ENCODE assay signal across 9 mouse cellular contexts in genomic region chr8:110805669-110806068, GRCm38 (mm10). TPM values are rescaled to one million over a fixed set of nuclear protein-coding genes. Genes with fewer than 3 reads are reported as not detected.
DNase-seq lines count a peak whose midpoint lies in the region; ATAC-seq and TF ChIP-seq lines count a peak whose summit lies in the region.
"Had no signal": no experiment of that assay in that cellular context is flagged by ENCODE, and none has a peak within 500 bp of the region (broad histone marks: within the 10 kb centered on the region; RNA-seq: fewer than 3 reads in every experiment).

Il34 (minus strand) TSS chr8:110805924.

- H3K27me3 ChIP-seq in heart, embryonic 12.5 days (replicated peaks): 0 out of 2 replicates have a peak, but pooled peaks cover 3% of the 10 kb centered on the region
- H3K27me3 ChIP-seq in forebrain, postnatal 0 days (ENCODE audit: insufficient read depth, low read length): no peaks in the 10 kb centered on the region
- H3K27me3 ChIP-seq in hindbrain, embryonic 13.5 days: no peaks in the 10 kb centered on the region

- no peak within 1 kb of the TSS for H3K27ac ChIP-seq in heart, embryonic 12.5 days (ENCODE audit: poor library complexity, severe bottlenecking)
- H3K27ac ChIP-seq in forebrain, postnatal 0 days (ENCODE audit: low read depth, low read length): no peak within 1 kb of the TSS
- H3K27ac ChIP-seq in hindbrain, embryonic 13.5 days: no peak within 1 kb of the TSS

- H3K36me3 ChIP-seq in heart, embryonic 12.5 days: peaks cover 20% of the 10 kb centered on the region
- H3K36me3 ChIP-seq in forebrain, postnatal 0 days (ENCODE audit: insufficient read depth): peaks cover 18% of the 10 kb centered on the region
- H3K36me3 ChIP-seq in hindbrain, embryonic 13.5 days: peaks cover 24% of the 10 kb centered on the region

- ATAC-seq in heart, embryonic 12.5 days (ENCODE audit: insufficient number of reproducible peaks, low FRiP score): no peak
- peak; percentile 57 for ATAC-seq in activated CD4-positive, CD25-positive, alpha-beta regulatory T cell, adult 4 months
- ATAC-seq in forebrain, postnatal 0 days: no peak
- no peak for ATAC-seq in hindbrain, embryonic 13.5 days (ENCODE audit: low FRiP score)

- DNase-seq in heart, postnatal 14 days: no peak
- DNase-seq in CD4-positive helper T cell, adult 2 months (ENCODE audit: low read depth, low spot score): peak; percentile 55
- DNase-seq in left cerebral cortex, postnatal 14 days (ENCODE audit: low spot score in 2 of 2): no peak
- DNase-seq in forebrain, postnatal 0 days: no peak
- DNase-seq in gastrocnemius, adult 18-20 months (ENCODE audit: low spot score): no peak

- intact Hi-C loops in heart, postnatal 14 days (cut with DNase I): loop anchor here (5.0 kb wide), 1 partner anchor 53 kb away; no protein-coding TSS in a partner anchor
- intact Hi-C loops in left cerebral cortex, postnatal 14 days (cut with DNase I): loop anchor here (5.0 kb wide), 1 partner anchor 53 kb away; no protein-coding TSS in a partner anchor

- WGBS in heart, embryonic 12.5 days: 30% methylated on average over 12 of the region's 12 CpGs
- WGBS in forebrain, postnatal 0 days: 45% methylated on average over 12 of the region's 12 CpGs
- WGBS in hindbrain, embryonic 13.5 days: 48% methylated on average over 12 of the region's 12 CpGs

- no peaks in the 10 kb centered on the region for H3K9me3 ChIP-seq in heart, embryonic 12.5 days (replicated peaks)
- no peaks in the 10 kb centered on the region for H3K9me3 ChIP-seq in forebrain, postnatal 0 days (ENCODE audit: low read length)
- H3K9me3 ChIP-seq in hindbrain, embryonic 13.5 days: no peaks in the 10 kb centered on the region

- no peak within 1 kb of the TSS for H3K4me3 ChIP-seq in heart, embryonic 12.5 days
- H3K4me3 ChIP-seq in forebrain, postnatal 0 days (ENCODE audit: low read depth, low read length): no peak within 1 kb of the TSS
- H3K4me3 ChIP-seq in hindbrain, embryonic 13.5 days: no peak within 1 kb of the TSS

- H3K9ac ChIP-seq in heart, embryonic 12.5 days: no peak within 1 kb of the TSS
- H3K9ac ChIP-seq in forebrain, postnatal 0 days: no peak within 1 kb of the TSS
- H3K9ac ChIP-seq in hindbrain, embryonic 13.5 days: no peak within 1 kb of the TSS

- peaks cover 28% of the 10 kb centered on the region for H3K4me1 ChIP-seq in heart, embryonic 12.5 days (replicated peaks)
- H3K4me1 ChIP-seq in forebrain, postnatal 0 days (ENCODE audit: insufficient read depth): no peaks in the 10 kb centered on the region
- H3K4me1 ChIP-seq in hindbrain, embryonic 13.5 days (replicated peaks): no peaks in the 10 kb centered on the region

- peak within 1 kb of the TSS; percentile 35 for H3K4me2 ChIP-seq in heart, embryonic 12.5 days
- H3K4me2 ChIP-seq in forebrain, postnatal 0 days (ENCODE audit: low read depth): no peak within 1 kb of the TSS
- H3K4me2 ChIP-seq in hindbrain, embryonic 13.5 days: no peak within 1 kb of the TSS

- no peak for TF ChIP-seq CTCF in forebrain, postnatal 0 days (IDR thresholded peaks at IDR 0.05; ENCODE audit: low read depth)

RNA-seq across cellular contexts. Expression of gene Il34, which starts in this region (rescaled TPM):
- 0.13 and 0.32 TPM in 2 replicates for polyA plus RNA-seq in heart, embryonic 12.5 days (2016; fragmentation: Nextera tagmentation; extraction: Ambion mirVana)
- total RNA-seq in heart, postnatal 14 days (2021): 10 to 100 TPM in 1 of 2 experiments, 1 to 10 TPM in 1; 10.0 to 10.1 TPM
- polyA plus RNA-seq in activated CD4-positive, CD25-positive, alpha-beta regulatory T cell, adult 4 months (2017; shearing (Covaris generic)): not detected
- total RNA-seq in left cerebral cortex, postnatal 14 days (2021): 100 to 1,000 TPM in 1 of 2 experiments, 10 to 100 TPM in 1; 98.4 to 107 TPM
- 10.2 and 11.1 TPM in 2 replicates for total RNA-seq in forebrain, postnatal 0 days (2014; rRNA removed)
- polyA plus RNA-seq in forebrain, postnatal 0 days (2015; fragmentation: Nextera tagmentation; extraction: Ambion mirVana): 8.8 and 9.1 TPM in 2 replicates
- 2.7 and 2.8 TPM in 2 replicates for polyA plus RNA-seq in hindbrain, embryonic 13.5 days (2015; fragmentation: Nextera tagmentation; extraction: Ambion mirVana)
- 1 to 10 TPM; 5.2 to 5.7 TPM for total RNA-seq in gastrocnemius, adult 18-20 months (2021)
- total RNA-seq: megakaryocyte, adult 5-6 weeks had no signal

Comparison
In these comparisons a context has a peak if more than half of its experiments do, and no peak if none do; other contexts are left out.
1. Peak in ATAC-seq in activated CD4-positive, CD25-positive, alpha-beta regulatory T cell, adult 4 months; RNA of the gene not detected or under 1 TPM.